Mouse (Mus musculus): ENCODE measurements around the gene Strip2.

Gene Strip2

GRCm38 (mm10) chr6:29916530-29917382 is at the start of gene Strip2:
Gene Strip2 (plus strand): TSS chr6:29917012.
- ATAC-seq (ENCODE audit: insufficient number of reproducible peaks, low FRiP score, low TSS enrichment) = peak; percentile 93

- ATAC-seq (ENCODE audit: insufficient number of reproducible peaks, low FRiP score, low TSS enrichment) = no peak
Observed at GRCm38 (mm10) chr6:29868341-29868895, 48.4 kb upstream of the Strip2 start.

GRCm38 (mm10) chr6:29873654-29874053 is 43.2 kb upstream of the Strip2 start:
- ATAC-seq (ENCODE audit: insufficient number of reproducible peaks, low FRiP score, low TSS enrichment) = no peak

- ATAC-seq (ENCODE audit: insufficient number of reproducible peaks, low FRiP score, low TSS enrichment) = no peak
Observed at GRCm38 (mm10) chr6:29875576-29875975, 41.2 kb upstream of the Strip2 start.

GRCm38 (mm10) chr6:29876782-29877181 is 40.0 kb upstream of the Strip2 start:
- ATAC-seq (ENCODE audit: insufficient number of reproducible peaks, low FRiP score, low TSS enrichment) = no peak

GRCm38 (mm10) chr6:29879579-29879978 is 37.2 kb upstream of the Strip2 start:
- no peak for ATAC-seq (ENCODE audit: insufficient number of reproducible peaks, low FRiP score, low TSS enrichment)

GRCm38 (mm10) chr6:29880796-29881195 is 36.0 kb upstream of the Strip2 start:
- no peak for ATAC-seq (ENCODE audit: insufficient number of reproducible peaks, low FRiP score, low TSS enrichment)

- no peak for ATAC-seq (ENCODE audit: insufficient number of reproducible peaks, low FRiP score, low TSS enrichment)
Observed at GRCm38 (mm10) chr6:29881936-29882335, 34.9 kb upstream of the Strip2 start.

GRCm38 (mm10) chr6:29882870-29883269 is 33.9 kb upstream of the Strip2 start:
- no peak for ATAC-seq (ENCODE audit: insufficient number of reproducible peaks, low FRiP score, low TSS enrichment)

- no peak for ATAC-seq (ENCODE audit: insufficient number of reproducible peaks, low FRiP score, low TSS enrichment)
Observed at GRCm38 (mm10) chr6:29891151-29891550, 25.7 kb upstream of the Strip2 start.

- no peak for ATAC-seq (ENCODE audit: insufficient number of reproducible peaks, low FRiP score, low TSS enrichment)
Observed at GRCm38 (mm10) chr6:29896976-29897375, 19.8 kb upstream of the Strip2 start.

GRCm38 (mm10) chr6:29901450-29901849 is 15.4 kb upstream of the Strip2 start:
- ATAC-seq (ENCODE audit: insufficient number of reproducible peaks, low FRiP score, low TSS enrichment) = no peak

GRCm38 (mm10) chr6:29902256-29902655 is 14.6 kb upstream of the Strip2 start:
- no peak for ATAC-seq (ENCODE audit: insufficient number of reproducible peaks, low FRiP score, low TSS enrichment)

GRCm38 (mm10) chr6:29903343-29903914 is 13.4 kb upstream of the Strip2 start:
- no peak for ATAC-seq (ENCODE audit: insufficient number of reproducible peaks, low FRiP score, low TSS enrichment)

GRCm38 (mm10) chr6:29904281-29904680 is 12.5 kb upstream of the Strip2 start:
- ATAC-seq (ENCODE audit: insufficient number of reproducible peaks, low FRiP score, low TSS enrichment) = no peak

GRCm38 (mm10) chr6:29910631-29911030 is 6.2 kb upstream of the Strip2 start:
- no peak for ATAC-seq (ENCODE audit: insufficient number of reproducible peaks, low FRiP score, low TSS enrichment)

- no peak for ATAC-seq (ENCODE audit: insufficient number of reproducible peaks, low FRiP score, low TSS enrichment)
Observed at GRCm38 (mm10) chr6:29913673-29914072, 3.1 kb upstream of the Strip2 start.

GRCm38 (mm10) chr6:29914136-29914535 is 2.7 kb upstream of the Strip2 start:
- no peak for ATAC-seq (ENCODE audit: insufficient number of reproducible peaks, low FRiP score, low TSS enrichment)

- no peak for ATAC-seq (ENCODE audit: insufficient number of reproducible peaks, low FRiP score, low TSS enrichment)
Observed at GRCm38 (mm10) chr6:29915836-29916235, 976 bp upstream of the Strip2 start.

- peak; percentile 66 for ATAC-seq (ENCODE audit: insufficient number of reproducible peaks, low FRiP score, low TSS enrichment)
Observed at GRCm38 (mm10) chr6:29917383-29917720, 540 bp downstream of the Strip2 start.

GRCm38 (mm10) chr6:29917947-29918346 is 1.1 kb downstream of the Strip2 start:
- no peak for ATAC-seq (ENCODE audit: insufficient number of reproducible peaks, low FRiP score, low TSS enrichment)

GRCm38 (mm10) chr6:29923501-29923900 is 6.7 kb downstream of the Strip2 start:
- ATAC-seq (ENCODE audit: insufficient number of reproducible peaks, low FRiP score, low TSS enrichment) = peak; percentile 94
